Mouse (Mus musculus) right cerebral cortex, postnatal 14 days (tissue): ENCODE data around the gene Snn.

Source experiments
- DNase-seq: peaks from one replicate; pipeline ENCODE4 v3.0.0; 2022

Snn gene

GRCm38 (mm10) chr16:11050226-11050625 lies 10.5 kb upstream of the Snn start:
- DNase-seq = no peak

- no peak for DNase-seq
These were observed 9.6 kb upstream of the Snn start for GRCm38 (mm10) chr16:11051134-11051533.

- no peak for DNase-seq
These were observed 6.3 kb upstream of the Snn start for GRCm38 (mm10) chr16:11054409-11054808.

- no peak for DNase-seq
These were observed 5.9 kb upstream of the Snn start for GRCm38 (mm10) chr16:11054871-11055270.

GRCm38 (mm10) chr16:11055916-11056315 lies 4.8 kb upstream of the Snn start:
- no peak for DNase-seq

- DNase-seq = peak; percentile 55
These were observed 2.3 kb downstream of the Snn start for GRCm38 (mm10) chr16:11062794-11063721.

- no peak for DNase-seq
These were observed 3.6 kb downstream of the Snn start for GRCm38 (mm10) chr16:11064341-11064740.

- DNase-seq = no peak
These were observed 4.0 kb downstream of the Snn start for GRCm38 (mm10) chr16:11064742-11065141.

- no peak for DNase-seq
These were observed 4.7 kb downstream of the Snn start for GRCm38 (mm10) chr16:11065431-11065830.

- peak; percentile 99 for DNase-seq
These were observed 5.5 kb downstream of the Snn start, which contains the start of gene Litaf for GRCm38 (mm10) chr16:11066029-11066832. Gene Litaf (minus strand): TSS chr16:11066157.

GRCm38 (mm10) chr16:11066833-11067191 lies 6.1 kb downstream of the Snn start:
- peak; percentile 72 for DNase-seq

GRCm38 (mm10) chr16:11068666-11069065 lies 7.9 kb downstream of the Snn start:
- DNase-seq = no peak

GRCm38 (mm10) chr16:11069271-11069670 lies 8.5 kb downstream of the Snn start:
- DNase-seq = no peak

GRCm38 (mm10) chr16:11069710-11070420 lies 9.1 kb downstream of the Snn start:
- no peak for DNase-seq

GRCm38 (mm10) chr16:11071176-11071575 lies 10.4 kb downstream of the Snn start:
- no peak for DNase-seq

GRCm38 (mm10) chr16:11071887-11072286 lies 11.1 kb downstream of the Snn start:
- no peak for DNase-seq

- no peak for DNase-seq
These were observed 11.7 kb downstream of the Snn start for GRCm38 (mm10) chr16:11072454-11072853.

- DNase-seq = no peak
These were observed 12.3 kb downstream of the Snn start for GRCm38 (mm10) chr16:11073060-11073459.

- DNase-seq = no peak
These were observed 17.0 kb downstream of the Snn start for GRCm38 (mm10) chr16:11077601-11078201.

- no peak for DNase-seq
These were observed 17.6 kb downstream of the Snn start for GRCm38 (mm10) chr16:11078216-11078869.

GRCm38 (mm10) chr16:11084181-11084580 lies 23.4 kb downstream of the Snn start:
- no peak for DNase-seq

- no peak for DNase-seq
These were observed 25.6 kb downstream of the Snn start for GRCm38 (mm10) chr16:11086299-11086698.
